Mouse (Mus musculus) splenic B cell, adult 2 months (primary cell): ENCODE results near the gene Psmd9.

Experiments used
- DNase-seq: peaks from one replicate; pipeline ENCODE4 v3.0.0-alpha.2; 2011; ENCODE audit warnings: low read depth, low spot score
- H3K27me3 ChIP-seq: 2 replicates; pipeline ENCODE4 v1.6.1; 2012; ENCODE audit warnings: mild to moderate bottlenecking, low read length, moderate library complexity, mixed read lengths; ENCODE audit not compliant: control insufficient read depth, poor library complexity, insufficient read depth, severe bottlenecking
- H3K36me3 ChIP-seq: 2 replicates; pipeline ENCODE4 v1.6.1; 2012; ENCODE audit warnings: mild to moderate bottlenecking, low read length, moderate library complexity, mixed read lengths; ENCODE audit not compliant: control insufficient read depth, poor library complexity, insufficient read depth, severe bottlenecking

Psmd9 gene

GRCm38 (mm10) chr5:123260698-123261097, 91.5 kb downstream of the Psmd9 start:
- no peaks in the 10 kb centered on the region for H3K36me3 ChIP-seq
- DNase-seq = no peak
- no peaks in the 10 kb centered on the region for H3K27me3 ChIP-seq

- no peak for DNase-seq
- H3K27me3 ChIP-seq = no peaks in the 10 kb centered on the region
- no peaks in the 10 kb centered on the region for H3K36me3 ChIP-seq
Measured at GRCm38 (mm10) chr5:123266909-123267308, 97.7 kb downstream of the Psmd9 start.

- H3K27me3 ChIP-seq = no peaks in the 10 kb centered on the region
- no peaks in the 10 kb centered on the region for H3K36me3 ChIP-seq
- no peak for DNase-seq
Measured at GRCm38 (mm10) chr5:123268477-123269474, 99.6 kb downstream of the Psmd9 start.

- Histone ChIP-seq H3K27me3 (no peaks in the 10 kb centered on the region), H3K36me3 (no peaks in the 10 kb centered on the region)
- DNase-seq = no peak
Measured at GRCm38 (mm10) chr5:123270917-123271316, 101.7 kb downstream of the Psmd9 start.

GRCm38 (mm10) chr5:123272927-123273326, 103.7 kb downstream of the Psmd9 start:
- H3K36me3 ChIP-seq = no peaks in the 10 kb centered on the region
- no peak for DNase-seq
- H3K27me3 ChIP-seq = no peaks in the 10 kb centered on the region

- H3K36me3 ChIP-seq = no peaks in the 10 kb centered on the region
- DNase-seq = no peak
Measured at GRCm38 (mm10) chr5:123276636-123277341, 107.6 kb downstream of the Psmd9 start.

GRCm38 (mm10) chr5:123277342-123277701, 108.1 kb downstream of the Psmd9 start:
- no peak for DNase-seq
- no peaks in the 10 kb centered on the region for H3K27me3 ChIP-seq

More at GRCm38 (mm10) chr5:123276636-123277341, 107.6 kb downstream of the Psmd9 start:
- no peaks in the 10 kb centered on the region for H3K27me3 ChIP-seq

GRCm38 (mm10) chr5:123277704-123278103, 108.5 kb downstream of the Psmd9 start:
- no peaks in the 10 kb centered on the region for H3K27me3 ChIP-seq
- no peak for DNase-seq
- no peaks in the 10 kb centered on the region for H3K36me3 ChIP-seq

More at GRCm38 (mm10) chr5:123277342-123277701, 108.1 kb downstream of the Psmd9 start:
- H3K36me3 ChIP-seq = no peaks in the 10 kb centered on the region

- Histone ChIP-seq H3K27me3 (no peaks in the 10 kb centered on the region), H3K36me3 (no peaks in the 10 kb centered on the region)
- DNase-seq = no peak
Measured at GRCm38 (mm10) chr5:123279248-123279647, 110.0 kb downstream of the Psmd9 start.

- Histone ChIP-seq H3K27me3 (no peaks in the 10 kb centered on the region), H3K36me3 (no peaks in the 10 kb centered on the region)
- no peak for DNase-seq
Measured at GRCm38 (mm10) chr5:123281336-123282136, 112.3 kb downstream of the Psmd9 start.

GRCm38 (mm10) chr5:123285174-123285573, 116.0 kb downstream of the Psmd9 start:
- Histone ChIP-seq H3K27me3 (no peaks in the 10 kb centered on the region), H3K36me3 (no peaks in the 10 kb centered on the region)
- DNase-seq = peak; percentile 56

GRCm38 (mm10) chr5:123288079-123288478, 118.9 kb downstream of the Psmd9 start:
- H3K36me3 ChIP-seq = no peaks in the 10 kb centered on the region
- H3K27me3 ChIP-seq = no peaks in the 10 kb centered on the region
- peak; percentile 26 for DNase-seq

GRCm38 (mm10) chr5:123294653-123295052, 125.4 kb downstream of the Psmd9 start:
- no peaks in the 10 kb centered on the region for H3K36me3 ChIP-seq
- no peaks in the 10 kb centered on the region; the same call in 1 of the 2 replicates for H3K27me3 ChIP-seq
- no peak for DNase-seq

- H3K36me3 ChIP-seq = no peaks in the 10 kb centered on the region
- no peaks in the 10 kb centered on the region; the same call in 1 of the 2 replicates for H3K27me3 ChIP-seq
- DNase-seq = peak; percentile 69
Measured at GRCm38 (mm10) chr5:123296224-123296806, 127.1 kb downstream of the Psmd9 start.
